Mouse (Mus musculus) E14TG2a.4 (cell line): ENCODE measurements around the gene Zkscan17.

Experiments used
- CTCF ChIP-seq: conservative IDR thresholded peaks from 2 replicates; pipeline ENCODE4 v1.5.1; 2014; ENCODE audit warnings: low read length
- NANOG ChIP-seq: IDR thresholded peaks from 2 replicates; pipeline ENCODE4 v1.6.1; 2014; ENCODE audit warnings: borderline replicate concordance, low read length, mixed read lengths
- POU5F1 ChIP-seq: IDR thresholded peaks from 2 replicates; pipeline ENCODE4 v1.6.1; 2014; ENCODE audit warnings: low read length, borderline replicate concordance

- TF ChIP-seq CTCF: peak; percentile 70
- no peak for TF ChIP-seq NANOG
- TF ChIP-seq POU5F1: no peak
These were observed 2.4 kb downstream of the Zkscan17 start for GRCm38 (mm10) chr11:59524150-59524549.
